Mouse (Mus musculus): Measurements from ENCODE around the gene Hacd2. TPM values are rescaled to one million over a fixed set of nuclear protein-coding genes. Genes with fewer than 3 reads are reported as not detected.

Gene Hacd2
- polyA plus RNA-seq (2012; ENCODE audit: insufficient read depth, insufficient read length, missing spikeins) = 171 and 187 TPM in 2 replicates

- Histone ChIP-seq H3K4me1 (ENCODE audit: control insufficient read depth, insufficient read depth, insufficient read length, low read length) (no peaks in the 10 kb centered on the region), H3K27ac (replicated peaks; ENCODE audit: low read depth, low read length) (peak within 1 kb of the TSS; percentile 80), H3K4me3 (ENCODE audit: insufficient read depth, low read depth, low read length) (peak within 1 kb of the TSS; percentile 87)
Measured at GRCm38 (mm10) chr16:35022242-35023137, at the start of gene Hacd2. Gene Hacd2 (plus strand): TSS chr16:35022428.

GRCm38 (mm10) chr16:34972471-34972870, 49.8 kb upstream of the Hacd2 start:
- Histone ChIP-seq H3K4me3 (ENCODE audit: insufficient read depth, low read depth, low read length) (no peak overlapping the region), H3K4me1 (ENCODE audit: control insufficient read depth, insufficient read depth, insufficient read length, low read length) (no peaks in the 10 kb centered on the region; the same call in 1 of the 2 replicates), H3K27ac (replicated peaks; ENCODE audit: low read depth, low read length) (peak overlapping the region; percentile 95)

- H3K27ac ChIP-seq (replicated peaks; ENCODE audit: low read depth, low read length) = no peak overlapping the region
- no peak overlapping the region for H3K4me3 ChIP-seq (ENCODE audit: insufficient read depth, low read depth, low read length)
- no peaks in the 10 kb centered on the region; the same call in 1 of the 2 replicates for H3K4me1 ChIP-seq (ENCODE audit: control insufficient read depth, insufficient read depth, insufficient read length, low read length)
Measured at GRCm38 (mm10) chr16:34975544-34975943, 46.7 kb upstream of the Hacd2 start.

- Histone ChIP-seq H3K4me3 (ENCODE audit: insufficient read depth, low read depth, low read length) (no peak overlapping the region), H3K4me1 (ENCODE audit: control insufficient read depth, insufficient read depth, insufficient read length, low read length) (no peaks in the 10 kb centered on the region; the same call in 1 of the 2 replicates), H3K27ac (replicated peaks; ENCODE audit: low read depth, low read length) (no peak overlapping the region)
Measured at GRCm38 (mm10) chr16:34976630-34977029, 45.6 kb upstream of the Hacd2 start.

- H3K4me3 ChIP-seq (ENCODE audit: insufficient read depth, low read depth, low read length) = no peak overlapping the region
Measured at GRCm38 (mm10) chr16:34978018-34978417, 44.2 kb upstream of the Hacd2 start.

GRCm38 (mm10) chr16:34981009-34981408, 41.2 kb upstream of the Hacd2 start:
- no peak overlapping the region for H3K27ac ChIP-seq (replicated peaks; ENCODE audit: low read depth, low read length)
- peaks cover 3% of the 10 kb centered on the region for H3K4me1 ChIP-seq (ENCODE audit: control insufficient read depth, insufficient read depth, insufficient read length, low read length)
- H3K4me3 ChIP-seq (ENCODE audit: insufficient read depth, low read depth, low read length) = no peak overlapping the region

More at GRCm38 (mm10) chr16:34978018-34978417, 44.2 kb upstream of the Hacd2 start:
- Histone ChIP-seq H3K27ac (replicated peaks; ENCODE audit: low read depth, low read length) (no peak overlapping the region), H3K4me1 (ENCODE audit: control insufficient read depth, insufficient read depth, insufficient read length, low read length) (no peaks in the 10 kb centered on the region)

- no peak overlapping the region for H3K4me3 ChIP-seq (ENCODE audit: insufficient read depth, low read depth, low read length)
- peaks cover 3% of the 10 kb centered on the region for H3K4me1 ChIP-seq (ENCODE audit: control insufficient read depth, insufficient read depth, insufficient read length, low read length)
- no peak overlapping the region; the same call in 1 of the 2 replicates for H3K27ac ChIP-seq (replicated peaks; ENCODE audit: low read depth, low read length)
Measured at GRCm38 (mm10) chr16:34984203-34985030, 37.8 kb upstream of the Hacd2 start.

- Histone ChIP-seq H3K4me3 (ENCODE audit: insufficient read depth, low read depth, low read length) (no peak overlapping the region), H3K27ac (replicated peaks; ENCODE audit: low read depth, low read length) (no peak overlapping the region), H3K4me1 (ENCODE audit: control insufficient read depth, insufficient read depth, insufficient read length, low read length) (peaks cover 3% of the 10 kb centered on the region)
Measured at GRCm38 (mm10) chr16:34985031-34985346, 37.2 kb upstream of the Hacd2 start.

GRCm38 (mm10) chr16:34986211-34986825, 35.9 kb upstream of the Hacd2 start:
- Histone ChIP-seq H3K27ac (replicated peaks; ENCODE audit: low read depth, low read length) (no peak overlapping the region), H3K4me3 (ENCODE audit: insufficient read depth, low read depth, low read length) (no peak overlapping the region), H3K4me1 (ENCODE audit: control insufficient read depth, insufficient read depth, insufficient read length, low read length) (peaks cover 3% of the 10 kb centered on the region)

GRCm38 (mm10) chr16:34991365-34991764, 30.9 kb upstream of the Hacd2 start:
- H3K4me1 ChIP-seq (ENCODE audit: control insufficient read depth, insufficient read depth, insufficient read length, low read length) = peaks cover 16% of the 10 kb centered on the region
- H3K27ac ChIP-seq (replicated peaks; ENCODE audit: low read depth, low read length) = no peak overlapping the region
- no peak overlapping the region for H3K4me3 ChIP-seq (ENCODE audit: insufficient read depth, low read depth, low read length)

- H3K27ac ChIP-seq (replicated peaks; ENCODE audit: low read depth, low read length) = peak overlapping the region; percentile 98
- H3K4me3 ChIP-seq (ENCODE audit: insufficient read depth, low read depth, low read length) = no peak overlapping the region
Measured at GRCm38 (mm10) chr16:34992854-34993253, 29.4 kb upstream of the Hacd2 start.

GRCm38 (mm10) chr16:34993694-34994330, 28.4 kb upstream of the Hacd2 start:
- H3K27ac ChIP-seq (replicated peaks; ENCODE audit: low read depth, low read length) = peak overlapping the region; percentile 98
- H3K4me1 ChIP-seq (ENCODE audit: control insufficient read depth, insufficient read depth, insufficient read length, low read length) = peaks cover 25% of the 10 kb centered on the region
- no peak overlapping the region for H3K4me3 ChIP-seq (ENCODE audit: insufficient read depth, low read depth, low read length)

More at GRCm38 (mm10) chr16:34992854-34993253, 29.4 kb upstream of the Hacd2 start:
- peaks cover 25% of the 10 kb centered on the region for H3K4me1 ChIP-seq (ENCODE audit: control insufficient read depth, insufficient read depth, insufficient read length, low read length)

GRCm38 (mm10) chr16:34994641-34995141, 27.5 kb upstream of the Hacd2 start:
- Histone ChIP-seq H3K4me3 (ENCODE audit: insufficient read depth, low read depth, low read length) (no peak overlapping the region), H3K4me1 (ENCODE audit: control insufficient read depth, insufficient read depth, insufficient read length, low read length) (peaks cover 25% of the 10 kb centered on the region), H3K27ac (replicated peaks; ENCODE audit: low read depth, low read length) (peak overlapping the region; percentile 98)

GRCm38 (mm10) chr16:34996133-34996532, 26.1 kb upstream of the Hacd2 start:
- no peak overlapping the region for H3K4me3 ChIP-seq (ENCODE audit: insufficient read depth, low read depth, low read length)
- H3K4me1 ChIP-seq (ENCODE audit: control insufficient read depth, insufficient read depth, insufficient read length, low read length) = peaks cover 25% of the 10 kb centered on the region
- peak overlapping the region; percentile 83 for H3K27ac ChIP-seq (replicated peaks; ENCODE audit: low read depth, low read length)

Measured in brown adipose tissue, adult 24 weeks (tissue).